Mouse (Mus musculus) adrenal gland, adult 2 months (tissue): Measurements from ENCODE around the gene Plek. TPM values are rescaled to one million over a fixed set of nuclear protein-coding genes. Genes with fewer than 3 reads are reported as not detected.

Source experiments
- DNase-seq: peaks from one replicate; pipeline ENCODE4 v3.0.0; 2021
- polyA plus RNA-seq: library from polyadenylated mRNA; depleted of rRNA; stranded (reverse); fragments of >200 nt; gene quantifications from 2 replicates; pipeline ENCODE4 v1.2.3, GENCODE M21; 2012; rRNA removed
- total RNA-seq, 2 experiments: library from RNA; stranded (reverse); gene quantifications; 2 replicates each; pipeline ENCODE4 v1.2.3; 2021

Plek gene
- total and polyA plus RNA-seq, 3 experiments = 0.18 to 5.8 (median 3.1) TPM

DNA sequence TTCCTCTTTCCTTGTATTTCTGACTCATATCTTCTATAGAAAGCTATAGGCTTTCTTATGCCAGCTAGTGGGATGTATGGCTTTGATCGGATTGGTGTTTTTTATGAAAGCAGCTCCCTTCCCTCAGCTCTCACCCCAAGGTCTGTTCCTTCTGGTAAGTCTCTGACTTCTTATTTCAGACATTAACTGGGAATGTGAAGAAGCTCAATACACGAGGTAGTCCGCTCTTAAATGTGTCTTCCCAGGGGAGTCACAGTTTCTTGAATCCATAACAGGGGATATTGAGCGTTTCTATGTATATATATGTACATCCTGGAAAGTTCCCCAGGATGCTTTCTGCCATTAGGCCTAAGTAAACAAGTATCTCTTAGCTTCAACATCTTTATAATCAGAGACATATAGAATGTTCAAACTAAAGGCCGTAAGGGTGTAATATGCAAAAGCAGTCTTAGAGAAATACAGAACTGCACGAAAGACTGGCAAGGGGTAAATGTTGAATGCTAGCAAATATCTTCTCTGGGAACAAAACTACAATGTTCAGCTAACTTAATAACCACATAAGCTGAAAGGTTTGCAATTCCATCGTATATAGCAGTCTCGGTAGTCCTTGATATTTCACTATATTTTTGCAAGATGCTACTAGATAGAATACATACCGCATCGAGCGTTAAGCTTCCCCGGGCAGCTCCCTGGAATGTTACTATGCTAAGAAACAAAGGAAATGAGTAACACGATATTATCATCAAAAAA lies 101.8 kb downstream of the Plek start:
- DNase-seq = no peak

DNA sequence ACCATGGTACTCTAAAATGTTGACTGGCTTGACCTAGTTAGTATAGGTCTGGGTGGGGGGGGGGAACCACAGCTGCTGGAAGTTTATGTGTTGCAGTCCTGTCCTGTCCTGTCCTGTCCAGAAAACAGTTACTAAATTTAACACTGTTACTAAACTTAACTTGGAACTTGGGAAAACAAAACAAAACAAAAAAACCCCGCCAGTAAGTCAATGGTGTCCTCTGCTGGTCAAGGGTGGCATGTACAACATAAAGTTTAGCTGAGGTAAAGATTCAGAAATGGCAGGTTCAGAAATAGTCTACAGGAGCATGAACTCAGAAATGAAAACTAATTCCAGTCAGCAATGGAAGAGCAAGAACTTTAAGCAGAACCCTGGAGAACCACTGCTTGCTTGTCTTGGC lies 103.4 kb downstream of the Plek start:
- DNase-seq = peak; percentile 39

DNA sequence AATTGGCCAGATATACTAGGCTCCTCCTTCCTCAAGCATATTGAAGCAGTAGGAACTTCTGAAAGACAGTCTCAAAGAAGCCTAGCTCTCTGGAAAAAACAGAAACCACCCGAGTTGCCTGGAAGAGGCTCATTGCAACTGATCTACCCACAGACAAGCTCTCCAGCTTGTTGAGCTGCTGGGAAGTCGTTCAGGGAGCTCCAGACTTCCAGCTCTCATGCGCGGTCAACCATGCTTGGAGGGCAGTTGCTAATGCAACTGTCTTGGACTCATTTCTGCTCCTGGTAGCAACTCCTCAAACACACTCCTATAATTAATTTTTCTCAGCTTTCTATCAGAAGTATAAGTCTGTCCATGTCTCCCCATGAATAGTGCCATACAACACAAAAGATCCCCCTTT lies 109.2 kb downstream of the Plek start:
- DNase-seq = no peak

DNA sequence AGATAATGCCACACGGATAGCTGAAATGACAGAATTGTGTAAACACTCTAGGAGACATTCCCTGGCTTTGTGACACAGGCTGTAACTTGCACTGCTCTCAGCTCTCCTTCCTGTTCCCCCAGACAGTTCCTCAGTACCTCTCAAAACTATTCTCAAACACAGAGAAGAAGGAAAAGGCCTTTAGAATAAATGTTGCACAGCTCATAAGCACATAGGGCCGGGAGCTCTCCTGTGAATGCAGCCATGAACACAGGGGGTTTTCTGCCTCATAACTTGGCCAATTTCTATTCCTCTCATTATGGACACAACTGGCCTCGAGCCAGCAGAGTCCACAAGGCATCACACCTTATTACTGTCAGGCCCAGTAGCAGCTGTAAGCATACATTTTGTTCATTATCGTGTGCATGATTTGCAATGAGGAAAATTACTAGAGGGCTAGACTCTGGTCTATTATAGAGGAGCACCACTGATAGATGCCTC lies 110.2 kb downstream of the Plek start:
- no peak for DNase-seq

DNA sequence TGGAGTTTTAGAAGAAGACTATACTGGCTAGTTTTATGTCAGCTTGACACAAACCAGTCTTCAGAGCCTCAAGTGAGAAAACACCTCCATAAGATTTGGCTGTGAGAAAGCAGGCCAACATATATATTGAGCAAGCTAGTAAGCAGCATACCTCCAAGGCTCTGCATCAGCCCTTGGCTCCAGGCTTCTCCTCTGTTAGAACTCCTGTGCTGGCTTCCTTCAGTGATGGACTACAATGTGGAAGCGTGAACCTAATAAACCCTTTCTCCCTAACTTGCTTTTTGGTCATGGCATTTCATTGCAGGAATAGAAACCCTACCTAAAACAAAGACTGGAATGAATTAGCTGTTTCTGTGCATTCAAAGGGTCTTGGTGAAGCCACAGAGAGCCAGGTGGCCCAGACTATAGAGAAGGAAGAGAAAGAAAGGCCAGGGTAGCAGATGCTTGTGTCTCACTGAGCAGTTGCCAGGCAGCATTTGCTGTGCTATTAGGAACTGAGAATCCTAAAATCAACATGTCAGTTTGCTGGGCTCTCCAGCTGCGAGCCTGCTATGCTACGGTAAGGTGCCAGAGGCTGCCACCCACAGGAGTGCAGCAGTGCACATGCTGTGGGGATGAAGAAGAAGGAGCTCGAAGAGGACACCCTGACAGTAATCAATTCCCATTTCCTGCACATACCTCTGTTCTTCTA lies 110.9 kb downstream of the Plek start:
- no peak for DNase-seq

DNA sequence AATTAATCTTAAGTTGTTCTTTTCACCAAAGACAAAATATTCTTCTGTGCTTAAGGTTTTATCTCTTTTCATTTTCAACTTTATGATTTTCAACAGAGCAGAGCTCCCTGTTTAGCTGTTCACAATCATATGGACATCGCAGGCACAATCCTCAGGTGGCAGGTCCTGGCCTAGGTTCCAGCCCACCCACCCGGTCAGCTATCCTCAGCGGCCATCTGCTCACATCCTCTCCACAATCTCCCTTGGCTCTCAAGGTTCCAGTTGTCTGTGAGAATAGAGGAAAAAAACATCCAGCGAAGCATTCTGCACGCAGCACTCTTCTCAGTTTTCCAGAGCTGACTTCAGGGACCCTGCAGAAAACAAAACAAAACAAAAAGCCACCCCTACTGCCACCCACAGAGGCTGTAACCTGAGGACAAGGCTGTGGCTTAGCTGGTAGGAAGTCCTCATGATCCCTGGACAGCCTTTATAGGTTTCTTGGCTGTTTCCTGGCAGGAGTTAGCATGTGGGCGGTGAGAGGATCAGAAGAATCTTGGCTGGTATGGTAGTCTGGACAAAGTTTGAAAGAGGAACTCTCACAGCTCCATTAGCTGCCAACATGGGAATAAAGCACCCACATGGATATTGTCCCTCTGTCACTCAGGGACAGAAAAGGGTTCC lies 116.5 kb downstream of the Plek start:
- no peak for DNase-seq

DNA sequence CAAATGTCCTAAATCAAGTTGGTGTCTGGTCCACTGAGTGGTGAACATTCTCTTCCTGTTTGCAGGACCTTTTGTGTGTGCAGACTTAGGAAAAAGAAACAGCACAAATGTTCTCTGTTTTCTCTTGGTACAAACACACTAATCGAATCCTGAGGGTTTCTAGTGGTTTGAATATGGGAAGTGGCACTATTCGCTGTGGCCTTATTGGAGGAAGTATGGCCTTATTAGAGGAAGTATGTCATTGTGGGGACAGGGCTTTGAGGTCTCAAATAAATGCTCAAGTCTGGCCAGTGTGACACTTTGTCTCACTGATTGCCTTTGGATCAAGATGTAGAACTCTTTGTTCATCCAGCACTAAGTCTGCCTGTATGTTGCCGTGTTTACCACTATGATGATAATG lies 120.0 kb downstream of the Plek start:
- DNase-seq = no peak

Other genes starting within 250 kb of the Plek start
- gene Fbxo48, start 101.0 kb downstream of the Plek start, total RNA-seq = under 1 TPM; 0.32 to 0.52 TPM
- 0.11 and 0.15 TPM in 2 replicates for gene Fbxo48, start 101.0 kb downstream of the Plek start, polyA plus RNA-seq
- gene Cnrip1, start 795 bp downstream of the Plek start, total RNA-seq = 10 to 100 TPM; 13.9 to 14.8 TPM
- 20.7 and 24.6 TPM in 2 replicates for gene Cnrip1, start 795 bp downstream of the Plek start, polyA plus RNA-seq
- 10 to 100 TPM; 90.2 to 94.9 TPM for gene Ppp3r1, start 106.9 kb upstream of the Plek start, total RNA-seq
- gene Ppp3r1, start 106.9 kb upstream of the Plek start, polyA plus RNA-seq = 268 and 279 TPM in 2 replicates
- 10 to 100 TPM; 13.0 to 17.0 TPM for gene Wdr92, start 129.7 kb upstream of the Plek start, total RNA-seq
- gene Wdr92, start 129.7 kb upstream of the Plek start, polyA plus RNA-seq = 4.5 and 4.6 TPM in 2 replicates
- gene Pno1, start 159.2 kb upstream of the Plek start, total RNA-seq = 10 to 100 TPM; 57.1 to 62.5 TPM
- 2.7 and 2.9 TPM in 2 replicates for gene Pno1, start 159.2 kb upstream of the Plek start, polyA plus RNA-seq
- gene C1d, start 205.2 kb upstream of the Plek start, total RNA-seq = 10 to 100 TPM; 56.9 to 59.4 TPM
- gene C1d, start 205.2 kb upstream of the Plek start, polyA plus RNA-seq = 2.3 and 5.8 TPM in 2 replicates